In the genomic region with DNA sequence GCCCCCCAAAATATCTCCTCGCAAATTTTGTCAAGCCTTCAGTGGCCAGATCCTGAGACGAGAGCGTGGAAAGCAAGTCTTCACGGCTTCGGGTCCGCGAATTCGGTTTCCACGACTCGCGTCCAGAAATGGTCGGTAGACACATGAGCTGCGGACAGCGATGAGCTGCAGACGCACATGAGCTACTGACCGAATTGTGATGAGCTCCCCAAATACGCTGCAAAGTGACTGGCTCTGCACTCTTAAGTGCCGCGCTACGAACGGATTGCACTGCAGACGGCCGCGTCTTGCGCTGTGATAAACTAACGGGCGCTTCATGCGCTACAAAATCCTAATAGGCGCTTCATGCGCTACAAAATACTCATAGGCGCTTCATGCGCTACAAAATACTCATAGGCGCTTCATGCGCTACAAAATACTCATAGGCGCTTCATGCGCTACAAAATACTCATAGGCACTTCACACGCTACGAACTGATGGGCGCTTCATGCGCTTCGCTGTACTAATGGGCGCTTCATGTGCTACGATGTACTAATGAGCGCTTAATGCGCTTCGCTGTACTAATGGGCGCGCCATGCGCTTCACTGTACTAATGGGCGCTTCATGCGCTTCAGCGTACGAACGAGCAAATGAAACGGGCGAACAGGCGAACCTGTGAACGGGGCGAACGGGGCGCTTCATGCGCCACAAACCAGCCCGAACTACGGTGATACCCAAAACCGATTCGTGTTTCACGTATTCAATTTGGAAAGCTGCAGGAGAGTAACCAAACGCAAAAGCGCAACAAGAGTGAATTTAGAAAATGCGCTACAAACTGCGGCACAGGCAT, we compare ENCODE assay signal across 8 mouse cellular contexts. TPM values are rescaled to one million over a fixed set of nuclear protein-coding genes. Genes with fewer than 3 reads are reported as not detected.
DNase-seq lines count a peak whose midpoint lies in the region; ATAC-seq and TF ChIP-seq lines count a peak whose summit lies in the region.

No protein-coding gene starts in this region.

- H3K36me3 ChIP-seq in ES-E14 (ENCODE audit: control insufficient read depth, insufficient read depth, low read length, poor library complexity, severe bottlenecking) = peaks cover 2% of the 10 kb centered on the region; the same call in 1 of the 2 replicates
- H3K36me3 ChIP-seq in forebrain, embryonic 15.5 days = no peaks in the 10 kb centered on the region
- no peaks in the 10 kb centered on the region for H3K36me3 ChIP-seq in neural tube, embryonic 14.5 days (ENCODE audit: control insufficient read depth, insufficient read depth, low read length)

- peak overlapping the region; percentile 72 for H3K9ac ChIP-seq in ES-E14 (ENCODE audit: insufficient read depth, low read depth, low read length, poor library complexity, severe bottlenecking)
- peak overlapping the region; percentile 11; the same call in 1 of the 2 replicates for H3K9ac ChIP-seq in forebrain, embryonic 15.5 days (replicated peaks)
- H3K9ac ChIP-seq in neural tube, embryonic 14.5 days (replicated peaks; ENCODE audit: low read depth, low read length) = peak overlapping the region; percentile 18; the same call in 1 of the 2 replicates

- H3K27ac ChIP-seq in ES-E14 (ENCODE audit: insufficient read depth, low read depth, low read length, poor library complexity, severe bottlenecking) = no peak overlapping the region
- H3K27ac ChIP-seq in forebrain, embryonic 15.5 days (replicated peaks) = peak overlapping the region; percentile 31
- no peak overlapping the region for H3K27ac ChIP-seq in neural tube, embryonic 14.5 days (ENCODE audit: low read depth, low read length)

- peak overlapping the region; percentile 49 to 65 for H3K4me3 ChIP-seq in ES-E14 (ENCODE audit: insufficient read depth in 1 of 2, low read depth in 1 of 2, low read length in 2 of 2, poor library complexity in 1 of 2, severe bottlenecking in 1 of 2)
- H3K4me3 ChIP-seq in forebrain, embryonic 15.5 days = peak overlapping the region; percentile 52
- H3K4me3 ChIP-seq in neural tube, embryonic 14.5 days (ENCODE audit: low read depth, low read length) = peak overlapping the region; percentile 51

- in situ Hi-C loops in ES-E14 (cut with MboI; ENCODE audit: low sequenced_read_pairs in 2 of 2, unreplicated experiment in 2 of 2) = no loop called here

- no peak for DNase-seq in ES-E14 (ENCODE audit: low read depth, low spot score)
- peak; percentile 32 for DNase-seq in c-Kit-positive CD71-negative TER-119-negative erythroid progenitor cells, embryonic 14.5 days (ENCODE audit: low read depth)
- peak; percentile 40 for DNase-seq in layer of hippocampus, adult 9-10 months (ENCODE audit: low spot score)
- peak; percentile 33 to 34 for DNase-seq in lung, adult 18-20 months
- DNase-seq in urinary bladder, postnatal 4 days (ENCODE audit: low spot score in 2 of 2) = no peak

- peak overlapping the region; percentile 55 for H3K4me2 ChIP-seq in forebrain, embryonic 15.5 days (replicated peaks)
- H3K4me2 ChIP-seq in neural tube, embryonic 14.5 days (ENCODE audit: low read depth, low read length) = peak overlapping the region; percentile 62

- H3K27me3 ChIP-seq in forebrain, embryonic 15.5 days = no peaks in the 10 kb centered on the region
- no peaks in the 10 kb centered on the region for H3K27me3 ChIP-seq in neural tube, embryonic 14.5 days (ENCODE audit: control insufficient read depth, insufficient read depth, low read length)

- H3K9me3 ChIP-seq in ES-E14 (ENCODE audit: control insufficient read depth, insufficient read depth, low read depth, low read length) = no peaks in the 10 kb centered on the region
- H3K9me3 ChIP-seq in forebrain, embryonic 15.5 days = no peaks in the 10 kb centered on the region
- H3K9me3 ChIP-seq in neural tube, embryonic 14.5 days (ENCODE audit: control insufficient read depth, low read length) = no peaks in the 10 kb centered on the region

- 52% methylated on average over 71 of the region's 71 CpGs for WGBS in forebrain, embryonic 15.5 days
- WGBS in neural tube, embryonic 14.5 days = 51% methylated on average over 71 of the region's 71 CpGs

- peak; percentile 49 for ATAC-seq in forebrain, embryonic 15.5 days (replicated peaks)
- peak; percentile 46 to 59 for ATAC-seq in hematopoietic stem cell, adult 5-6 weeks (replicated peaks in 1 of 2; ENCODE audit: insufficient read depth in 1 of 2, low FRiP score in 2 of 2, low TSS enrichment in 1 of 2, low read depth in 1 of 2, poor library complexity in 2 of 2, severe bottlenecking in 2 of 2)
- peak; percentile 36; the same call in 1 of the 2 replicates for ATAC-seq in neural tube, embryonic 14.5 days (ENCODE audit: low read depth)

- no peaks in the 10 kb centered on the region for H3K4me1 ChIP-seq in ES-E14 (ENCODE audit: control insufficient read depth in 2 of 2, insufficient read depth in 2 of 2, low read length in 2 of 2, poor library complexity in 1 of 2)
- peaks cover 4% of the 10 kb centered on the region; the same call in 1 of the 2 replicates for H3K4me1 ChIP-seq in forebrain, embryonic 15.5 days
- no peaks in the 10 kb centered on the region for H3K4me1 ChIP-seq in neural tube, embryonic 14.5 days (ENCODE audit: control insufficient read depth, insufficient read depth, low read length)

TF ChIP-seq in ES-E14, 5 proteins besides CTCF, POLR2A, EP300 and RAD21:
- no peak for TF ChIP-seq ZC3H11A (IDR thresholded peaks at IDR 0.05; ENCODE audit: borderline replicate concordance, low read depth, low read length)
- no peak for TF ChIP-seq CHD2 (IDR thresholded peaks at IDR 0.05; ENCODE audit: low read depth, low read length)
TF ChIP-seq in ES-E14: peak in this region for 0.

RNA-seq across cellular contexts. Expression of a gene that starts 0.8 kb away (rescaled TPM):
- 73.3 and 225 TPM in 2 replicates for total RNA-seq in ES-E14 (2012; rRNA removed)
- 4.0 and 5.0 TPM in 2 replicates for polyA plus RNA-seq in forebrain, embryonic 15.5 days (2015; fragmentation: Nextera tagmentation; extraction: Ambion mirVana)
- total RNA-seq in hematopoietic stem cell, adult 5-6 weeks (2017) = 0.05 and 0.19 TPM in 2 replicates
- polyA plus RNA-seq in neural tube, embryonic 14.5 days (2014; fragmentation: Nextera tagmentation; extraction: Ambion mirVana) = 4.6 and 7.0 TPM in 2 replicates

RNA-seq across cellular contexts. Expression of a gene that starts 0.9 kb away (rescaled TPM):
- 9.0 and 19.1 TPM in 2 replicates for total RNA-seq in ES-E14 (2012; rRNA removed)
- polyA plus RNA-seq in forebrain, embryonic 15.5 days (2015; fragmentation: Nextera tagmentation; extraction: Ambion mirVana) = 50.6 and 50.9 TPM in 2 replicates
- total RNA-seq in hematopoietic stem cell, adult 5-6 weeks (2017) = 16.0 and 25.8 TPM in 2 replicates
- polyA plus RNA-seq in neural tube, embryonic 14.5 days (2014; fragmentation: Nextera tagmentation; extraction: Ambion mirVana) = 46.0 and 48.4 TPM in 2 replicates

Comparison
In these comparisons a context has a peak if more than half of its experiments do, and no peak if none do; other contexts are left out.
1. DNase-seq: peak in c-Kit-positive CD71-negative TER-119-negative erythroid progenitor cells, embryonic 14.5 days (single experiment), layer of hippocampus, adult 9-10 months (single experiment) and lung, adult 18-20 months (2 of 2); none in ES-E14 (single experiment) and urinary bladder, postnatal 4 days (0 of 2).
2. H3K9ac ChIP-seq: peak in every context shown above with its lines; median percentile 72 in ES-E14; 18 in neural tube, embryonic 14.5 days; 11 in forebrain, embryonic 15.5 days.
3. RNA of a gene that starts 0.8 kb away (total RNA-seq): 73.3 to 225 TPM in ES-E14; 0.05 to 0.19 TPM in hematopoietic stem cell, adult 5-6 weeks; every median in the first group is over 10 times any median in the second.
4. Peak in every context shown above with its lines, with median percentiles within 50 percentile points of each other: H3K4me3 ChIP-seq and ATAC-seq.